Mouse (Mus musculus): Measurements from ENCODE around the gene Pex26.

The Pex26 gene

GRCm38 (mm10) chr6:121228421-121228820 is 45.0 kb downstream of the Pex26 start:
- ATAC-seq (ENCODE audit: insufficient number of reproducible peaks, low FRiP score, low TSS enrichment) = no peak

GRCm38 (mm10) chr6:121232652-121233051 is 49.2 kb downstream of the Pex26 start:
- no peak for ATAC-seq (ENCODE audit: insufficient number of reproducible peaks, low FRiP score, low TSS enrichment)

DNA sequence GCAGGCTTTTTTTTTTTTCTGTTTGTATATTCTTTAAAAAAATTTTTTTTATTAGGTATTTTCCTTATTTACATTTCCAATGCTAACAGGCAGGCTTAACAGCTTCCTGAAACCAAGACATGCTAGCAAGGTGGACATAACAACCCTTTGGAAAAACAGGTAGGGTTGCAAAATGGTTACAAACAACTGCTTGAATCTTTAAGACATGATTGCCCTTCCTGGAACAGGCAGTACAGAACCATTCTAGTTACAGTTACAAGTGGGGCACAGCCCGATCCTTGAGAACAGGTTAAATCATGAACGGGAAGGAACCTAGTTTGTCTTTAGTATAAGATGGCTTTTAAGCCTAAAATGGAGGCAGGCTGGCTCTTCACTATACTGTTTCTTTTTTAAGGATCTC is 52.9 kb downstream of the Pex26 start:
- no peak for ATAC-seq (ENCODE audit: insufficient number of reproducible peaks, low FRiP score, low TSS enrichment)

- ATAC-seq (ENCODE audit: insufficient number of reproducible peaks, low FRiP score, low TSS enrichment) = no peak
These were observed 54.7 kb downstream of the Pex26 start for GRCm38 (mm10) chr6:121238209-121238608.

DNA sequence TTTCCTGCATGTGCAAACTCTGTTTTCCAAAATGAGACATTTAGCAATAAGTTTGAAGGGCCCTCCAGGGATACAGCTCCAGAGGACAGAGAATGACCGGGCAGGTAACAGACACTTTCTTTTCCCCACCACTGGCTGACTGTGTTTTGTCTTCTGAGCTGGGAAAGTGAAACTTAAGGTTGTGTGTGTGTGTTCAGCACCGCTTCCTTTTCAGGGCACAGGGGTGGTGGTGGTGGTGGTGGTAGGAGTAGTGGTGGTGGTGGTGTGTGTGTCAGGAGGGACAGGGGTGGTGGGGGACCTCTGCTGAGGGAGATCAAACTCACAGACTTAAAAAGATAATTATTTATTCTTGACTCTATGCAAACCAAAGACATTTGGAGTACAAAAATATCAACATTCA is 58.3 kb downstream of the Pex26 start:
- no peak for ATAC-seq (ENCODE audit: insufficient number of reproducible peaks, low FRiP score, low TSS enrichment)

GRCm38 (mm10) chr6:121243161-121243560 is 59.7 kb downstream of the Pex26 start:
- ATAC-seq (ENCODE audit: insufficient number of reproducible peaks, low FRiP score, low TSS enrichment) = no peak

DNA sequence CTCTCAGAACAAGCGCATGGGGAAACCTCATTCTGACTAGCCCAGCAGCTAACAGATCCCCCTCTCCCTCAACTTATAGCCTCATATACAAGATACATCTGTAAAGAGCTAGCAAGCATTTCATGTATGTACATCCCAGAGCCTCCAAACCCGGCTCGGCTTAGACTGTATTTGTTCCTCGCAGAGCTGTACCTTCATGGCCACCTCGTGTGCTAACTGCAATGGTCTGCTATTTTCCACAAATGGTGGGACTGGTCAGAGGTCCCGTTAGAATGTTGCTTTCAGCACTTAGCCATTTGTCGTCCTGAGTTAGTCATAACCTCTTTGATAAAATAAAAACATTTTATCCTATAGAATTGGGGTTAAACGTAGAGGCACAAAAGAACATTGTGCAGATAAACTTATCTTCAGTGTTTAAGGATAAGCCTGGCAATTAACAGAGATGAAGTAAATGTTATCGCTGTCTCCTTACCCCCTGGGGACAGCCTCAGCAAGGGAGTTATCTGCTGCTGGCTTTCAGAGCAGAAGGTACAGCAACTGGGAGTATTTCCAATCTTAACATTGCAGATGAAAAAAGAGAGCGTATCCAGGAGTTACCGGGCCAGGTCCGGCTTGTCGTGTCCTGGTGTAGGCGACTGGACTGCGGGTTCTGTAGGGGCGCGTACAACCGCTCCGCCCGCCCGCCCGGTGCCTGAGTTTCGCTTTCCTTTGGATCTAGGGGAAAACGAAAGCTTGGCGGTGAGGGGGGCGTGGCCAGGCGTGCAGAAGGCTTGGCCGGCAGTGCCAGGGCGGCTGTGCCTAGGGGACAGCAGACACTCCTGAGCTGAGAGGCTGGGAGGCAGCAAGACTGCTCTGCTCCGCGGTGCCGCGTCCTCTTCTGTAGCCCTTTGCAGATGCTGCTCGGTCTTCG is 61.9 kb downstream of the Pex26 start, which contains the start of gene Usp18:
Gene Usp18 (plus strand): TSS at position 780 of the 910 bp plus-strand sequence.
- peak; percentile 68; the same call in 1 of the 2 replicates for ATAC-seq (ENCODE audit: insufficient number of reproducible peaks, low FRiP score, low TSS enrichment)

DNA sequence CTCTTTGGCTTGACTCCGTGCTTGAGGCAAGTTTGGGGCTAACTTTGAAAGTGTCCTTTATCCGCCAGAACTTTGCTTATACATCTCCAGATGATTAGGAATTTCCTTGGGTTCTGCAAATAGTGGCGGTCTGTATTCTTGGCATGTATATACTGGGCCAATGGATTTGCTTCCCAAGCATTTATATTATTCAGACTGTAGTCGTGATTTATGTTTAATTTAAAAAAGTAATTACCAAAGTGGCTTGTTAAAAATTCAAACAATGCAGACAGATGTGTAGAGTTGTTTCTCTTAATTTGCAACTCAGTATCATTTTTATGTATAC is 62.5 kb downstream of the Pex26 start:
- ATAC-seq (ENCODE audit: insufficient number of reproducible peaks, low FRiP score, low TSS enrichment) = no peak
